Comparison of ENCODE assay signal across 17 mouse cellular contexts in the genomic region with DNA sequence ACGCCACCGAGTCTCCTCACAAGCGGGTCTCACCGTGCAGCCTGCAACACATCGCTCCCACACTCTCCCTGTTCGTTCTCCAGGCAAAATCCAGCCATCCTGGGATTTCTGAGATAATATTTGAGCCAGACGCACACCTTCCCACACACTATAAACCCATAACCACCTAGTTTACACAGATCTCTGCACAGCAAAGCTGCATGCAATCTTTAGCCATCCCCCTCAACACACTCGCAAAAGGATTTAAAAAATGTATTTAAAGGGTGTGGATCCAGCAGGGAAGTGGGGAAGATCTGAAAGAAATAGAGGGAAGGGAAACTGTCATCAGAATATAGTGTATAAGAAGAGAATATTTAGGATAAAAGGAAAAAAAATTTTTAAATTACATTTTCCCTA. TPM values are rescaled to one million over a fixed set of nuclear protein-coding genes. Genes with fewer than 3 reads are reported as not detected.
DNase-seq lines count a peak whose midpoint lies in the region; ATAC-seq and TF ChIP-seq lines count a peak whose summit lies in the region.
"Had no signal": no experiment of that assay in that cellular context is flagged by ENCODE, and none has a peak within 500 bp of the region (broad histone marks: within the 10 kb centered on the region; RNA-seq: fewer than 3 reads in every experiment).

No protein-coding gene starts in this region.

- no peaks in the 10 kb centered on the region for H3K9me3 ChIP-seq in heart, embryonic 16.5 days (replicated peaks; ENCODE audit: control insufficient read depth, low read length)
- no peaks in the 10 kb centered on the region for H3K9me3 ChIP-seq in limb, embryonic 10.5 days (replicated peaks)
- H3K9me3 ChIP-seq: liver, embryonic 13.5 days had no signal

- 56% methylated on average over 8 of the region's 8 CpGs for WGBS in heart, embryonic 16.5 days
- 43% methylated on average over 8 of the region's 8 CpGs for WGBS in limb, embryonic 10.5 days

- DNase-seq in heart, postnatal 10 days, result no peak
- DNase-seq in testis, postnatal 14 days (ENCODE audit: low spot score), result no peak
- no peak for DNase-seq in limb, embryonic 10.5 days (ENCODE audit: low spot score)
- DNase-seq in ovary, adult 18-20 months (ENCODE audit: low spot score), result no peak
- DNase-seq in right cerebral cortex, adult 18-20 months, result no peak
- DNase-seq: cerebellum, adult 11-12 months; kidney, postnatal 4 days; liver, embryonic 13.5 days; lung, postnatal 14 days had no signal

- peak overlapping the region; percentile 31 for H3K4me3 ChIP-seq in heart, embryonic 16.5 days (ENCODE audit: low read length)
- H3K4me3 ChIP-seq in testis, adult 2 months (ENCODE audit: control insufficient read depth, low read depth, low read length), result peak overlapping the region; percentile 25; the same call in 1 of the 2 replicates
- H3K4me3 ChIP-seq in limb, embryonic 10.5 days, result peak overlapping the region; percentile 16; the same call in 1 of the 2 replicates
- H3K4me3 ChIP-seq: liver, embryonic 13.5 days; myocyte had no signal

- TF ChIP-seq CTCF in testis, adult 2 months (IDR thresholded peaks at IDR 0.05; ENCODE audit: control insufficient read depth, insufficient read depth, insufficient replicate concordance, low read depth, low read length), result no peak

- peaks cover 10% of the 10 kb centered on the region for H3K4me1 ChIP-seq in heart, embryonic 16.5 days (ENCODE audit: control insufficient read depth, insufficient read depth, low read length)
- H3K4me1 ChIP-seq in testis, adult 2 months (ENCODE audit: control insufficient read depth, insufficient read depth, low read length), result peaks cover 4% of the 10 kb centered on the region
- peaks cover 65% of the 10 kb centered on the region for H3K4me1 ChIP-seq in limb, embryonic 10.5 days

- H3K9ac ChIP-seq in heart, embryonic 16.5 days (ENCODE audit: low read length), result no peak overlapping the region
- H3K9ac ChIP-seq: liver, embryonic 13.5 days had no signal

- H3K4me2 ChIP-seq in heart, embryonic 16.5 days (ENCODE audit: low read depth, low read length), result peak overlapping the region; percentile 53
- H3K4me2 ChIP-seq: liver, embryonic 13.5 days; midbrain, embryonic 11.5 days had no signal

- H3K27me3 ChIP-seq in heart, embryonic 16.5 days (ENCODE audit: control insufficient read depth, insufficient read depth, low read length), result no peaks in the 10 kb centered on the region
- H3K27me3 ChIP-seq in testis, adult 2 months (ENCODE audit: control insufficient read depth, insufficient read depth, low read length), result no peaks in the 10 kb centered on the region
- no peaks in the 10 kb centered on the region for H3K27me3 ChIP-seq in limb, embryonic 10.5 days (ENCODE audit: low read depth, poor library complexity, severe bottlenecking)
- H3K27me3 ChIP-seq: liver, embryonic 13.5 days had no signal

- intact Hi-C loops in heart, postnatal 10 days (cut with DNase I), result no loop called here

- H3K27ac ChIP-seq in heart, embryonic 16.5 days (ENCODE audit: low read length), result no peak overlapping the region
- H3K27ac ChIP-seq in testis, adult 2 months (ENCODE audit: control insufficient read depth, insufficient read depth, low read depth, low read length), result no peak overlapping the region
- peak overlapping the region; percentile 50 for H3K27ac ChIP-seq in limb, embryonic 10.5 days
- H3K27ac ChIP-seq: liver, embryonic 13.5 days had no signal

- no peak; the same call in 1 of the 2 replicates for ATAC-seq in heart, embryonic 16.5 days (replicated peaks; ENCODE audit: extremely low read depth, insufficient read depth, low FRiP score)
- ATAC-seq: hindbrain, embryonic 16.5 days had no signal

- no peak for TF ChIP-seq POLR2A in testis, adult 2 months (IDR thresholded peaks at IDR 0.05; ENCODE audit: control insufficient read depth, low read depth, low read length)

- no peaks in the 10 kb centered on the region for H3K36me3 ChIP-seq in heart, embryonic 16.5 days (ENCODE audit: control insufficient read depth, insufficient read depth)
- H3K36me3 ChIP-seq in testis, adult 2 months (ENCODE audit: control insufficient read depth, insufficient read depth, low read length), result no peaks in the 10 kb centered on the region
- H3K36me3 ChIP-seq in limb, embryonic 10.5 days, result peaks cover 2% of the 10 kb centered on the region
- H3K36me3 ChIP-seq: liver, embryonic 13.5 days had no signal

RNA-seq across cellular contexts. Expression of a gene that starts 8.3 kb away (rescaled TPM):
- polyA plus RNA-seq in heart, embryonic 16.5 days (2015; fragmentation: Nextera tagmentation; extraction: Ambion mirVana), result 5.6 and 6.1 TPM in 2 replicates
- 1 to 10 TPM; 4.9 to 6.1 TPM for total RNA-seq in heart, postnatal 10 days (2021)
- 0.61 and 0.67 TPM in 2 replicates for polyA plus RNA-seq in testis, adult 2 months (2012; rRNA removed)
- polyA plus RNA-seq in limb, embryonic 10.5 days (2016; fragmentation: Nextera tagmentation; extraction: Ambion mirVana), result 5.7 and 6.0 TPM in 2 replicates

RNA-seq across cellular contexts. Expression of a gene that starts 9.4 kb away (rescaled TPM):
- 8.1 and 10.0 TPM in 2 replicates for polyA plus RNA-seq in heart, embryonic 16.5 days (2015; fragmentation: Nextera tagmentation; extraction: Ambion mirVana)
- 10 to 100 TPM; 10.5 to 12.1 TPM for total RNA-seq in heart, postnatal 10 days (2021)
- polyA plus RNA-seq in testis, adult 2 months (2012; rRNA removed), result 73.4 and 78.4 TPM in 2 replicates
- polyA plus RNA-seq in limb, embryonic 10.5 days (2016; fragmentation: Nextera tagmentation; extraction: Ambion mirVana), result 39.2 and 39.9 TPM in 2 replicates

RNA-seq across cellular contexts. Expression of a gene that starts 9.9 kb away (rescaled TPM):
- not detected in 2 replicates for polyA plus RNA-seq in heart, embryonic 16.5 days (2015; fragmentation: Nextera tagmentation; extraction: Ambion mirVana)
- total RNA-seq in heart, postnatal 10 days (2021), result not detected
- polyA plus RNA-seq in testis, adult 2 months (2012; rRNA removed), result not detected in 2 replicates
- polyA plus RNA-seq in limb, embryonic 10.5 days (2016; fragmentation: Nextera tagmentation; extraction: Ambion mirVana), result 0.20 TPM in 1 of 2 replicates, not detected in the other
- total RNA-seq: gastrocnemius, postnatal 4 days; left cerebral cortex, adult 8-10 months had no signal
- polyA plus RNA-seq: frontal cortex, adult 2 months; liver, embryonic 13.5 days; midbrain, embryonic 11.5 days; myocyte had no signal
